Mouse (Mus musculus): ENCODE measurements at regions not wholly inside any gene's neighbourhood (a gene's known extent, or its start where the extent isn't known, plus 50 kb on each side); places are given as distances from the start of the nearest gene placed in this dataset.

GRCm38 (mm10) chr12:35712671-35713070 is 177.8 kb upstream of the Ahr start:
- no peak for DNase-seq (ENCODE audit: low spot score)

- DNase-seq (ENCODE audit: low spot score) = no peak
These were observed 176.8 kb upstream of the Ahr start for GRCm38 (mm10) chr12:35711549-35712070.

- no peak for DNase-seq (ENCODE audit: low spot score)
These were observed 175.5 kb upstream of the Ahr start for GRCm38 (mm10) chr12:35710323-35710722.

- DNase-seq (ENCODE audit: low spot score) = no peak
These were observed 168.6 kb upstream of the Ahr start for GRCm38 (mm10) chr12:35703479-35703878.

DNA sequence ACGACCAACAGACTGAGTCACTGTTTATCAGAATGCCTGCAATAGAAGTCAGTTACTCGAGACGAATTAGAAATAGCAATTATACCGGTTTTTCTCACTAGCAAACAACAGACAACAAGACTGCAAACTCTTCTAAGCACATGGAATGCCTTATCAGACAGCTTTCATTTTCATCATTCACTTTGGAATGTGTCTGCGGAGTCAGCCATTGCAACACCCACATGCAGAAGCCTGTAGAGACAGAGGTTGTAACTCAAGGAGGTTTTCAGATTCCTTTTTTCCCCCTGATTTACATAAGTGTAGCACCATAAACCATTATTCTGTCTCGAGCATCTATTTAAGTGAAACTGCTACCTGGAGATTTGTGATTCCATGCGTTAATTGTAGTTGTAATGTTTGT is 167.8 kb upstream of the Ahr start:
- DNase-seq (ENCODE audit: low spot score) = no peak

DNA sequence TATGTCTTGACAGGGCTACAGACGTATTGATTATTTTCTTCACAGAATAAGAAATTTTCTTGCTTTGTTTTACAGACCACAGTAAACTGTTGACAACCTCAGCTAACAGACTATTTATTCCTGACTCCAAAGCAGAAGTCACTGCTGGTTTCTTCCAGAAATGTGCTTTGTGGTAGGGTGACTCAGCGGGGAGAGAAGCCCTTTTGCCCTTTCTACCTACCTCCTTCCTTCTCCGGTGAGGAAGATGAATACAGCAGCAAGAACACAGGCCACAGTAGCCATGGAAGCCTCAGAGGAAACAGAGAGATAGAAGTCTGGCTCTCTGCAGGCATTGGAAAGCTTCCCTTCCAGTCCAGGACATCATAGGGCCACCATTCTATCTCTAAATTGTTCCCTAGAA is 159.4 kb upstream of the Ahr start:
- DNase-seq (ENCODE audit: low spot score) = no peak

- no peak for DNase-seq (ENCODE audit: low spot score)
These were observed 156.1 kb upstream of the Ahr start for GRCm38 (mm10) chr12:35690914-35691313.

DNA sequence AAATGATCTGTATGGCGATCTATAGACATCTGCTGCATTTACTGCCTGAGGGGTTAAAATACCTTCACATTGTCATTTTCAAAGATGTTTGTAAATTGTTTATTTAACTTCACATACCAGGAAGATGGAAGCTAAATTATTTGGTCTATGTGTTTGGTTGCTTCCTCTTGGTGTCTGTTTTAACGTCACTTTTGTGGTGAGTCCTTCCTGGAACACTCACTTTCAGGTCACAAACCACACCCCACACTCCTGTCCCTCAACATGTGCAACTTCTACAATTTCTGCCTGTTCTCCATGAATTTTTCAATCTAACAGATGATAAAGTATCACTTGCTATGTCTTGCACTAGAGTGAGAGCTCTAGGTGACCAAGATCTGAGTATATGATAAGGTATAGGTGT is 151.4 kb upstream of the Ahr start:
- DNase-seq (ENCODE audit: low spot score) = no peak

GRCm38 (mm10) chr12:35685189-35685588 is 150.4 kb upstream of the Ahr start:
- DNase-seq (ENCODE audit: low spot score) = no peak

DNA sequence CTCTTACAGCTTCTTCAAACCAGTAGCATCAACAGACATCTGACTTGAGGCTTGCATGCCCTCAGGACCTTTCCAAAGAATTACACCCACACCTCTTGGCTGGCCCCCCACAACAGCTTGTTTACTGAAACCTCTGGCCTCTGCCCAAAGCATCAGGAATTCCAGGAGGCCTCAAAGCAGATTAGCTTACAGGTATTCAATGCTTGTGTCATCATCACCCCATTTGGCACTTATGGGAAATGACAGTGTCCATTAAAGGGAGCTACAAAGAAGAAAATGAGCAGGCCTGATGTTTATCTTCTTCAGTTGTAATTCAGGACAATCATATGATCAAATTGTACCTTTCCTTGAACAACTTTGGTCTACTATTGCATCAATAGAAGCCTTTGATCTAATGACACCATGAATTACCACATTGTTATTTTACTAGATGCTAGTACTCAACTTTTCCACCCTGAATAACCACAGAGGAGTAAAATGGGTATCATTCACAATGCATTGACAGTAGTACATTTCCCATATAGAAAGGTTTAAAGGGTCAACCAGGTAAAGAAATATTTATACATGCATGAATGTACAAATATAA is 147.1 kb upstream of the Ahr start:
- DNase-seq (ENCODE audit: low spot score) = no peak

DNA sequence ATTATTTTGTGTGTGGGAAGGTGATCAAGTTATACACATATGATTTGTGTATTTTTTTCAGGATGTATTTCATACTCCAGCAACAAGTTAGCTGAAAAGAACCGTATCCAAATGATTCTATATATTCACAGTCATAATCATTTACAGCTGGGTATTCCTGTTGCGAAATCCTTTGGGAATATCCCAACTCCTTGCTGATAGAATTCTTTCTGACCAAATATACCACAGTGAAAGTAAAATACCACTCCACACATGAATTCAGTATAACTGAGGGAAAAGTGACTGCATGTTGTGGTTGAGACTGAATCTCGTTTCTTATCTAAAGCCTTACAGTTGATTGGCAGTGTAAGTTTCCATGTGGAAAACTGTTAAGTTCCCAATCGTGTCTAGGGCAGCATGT is 145.1 kb upstream of the Ahr start:
- no peak for DNase-seq (ENCODE audit: low spot score)

DNA sequence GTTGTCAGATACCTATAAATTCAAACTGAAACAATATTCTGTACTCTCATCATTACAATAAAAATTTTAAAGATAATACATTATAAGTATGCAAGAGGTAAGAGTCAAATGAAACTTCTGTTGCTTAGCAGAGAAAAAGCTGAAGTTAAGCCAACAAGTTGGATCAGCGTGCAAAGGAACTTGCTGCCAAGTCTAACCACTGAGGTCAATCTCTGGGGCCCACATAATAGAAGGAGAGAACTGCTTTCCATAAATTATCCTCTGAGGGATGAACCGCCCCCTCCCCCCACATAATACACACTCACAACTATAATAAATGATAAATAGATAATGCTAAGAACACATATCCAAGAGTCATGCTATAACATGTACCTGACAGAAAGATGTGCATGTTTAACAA is 144.2 kb upstream of the Ahr start:
- no peak for DNase-seq (ENCODE audit: low spot score)

DNA sequence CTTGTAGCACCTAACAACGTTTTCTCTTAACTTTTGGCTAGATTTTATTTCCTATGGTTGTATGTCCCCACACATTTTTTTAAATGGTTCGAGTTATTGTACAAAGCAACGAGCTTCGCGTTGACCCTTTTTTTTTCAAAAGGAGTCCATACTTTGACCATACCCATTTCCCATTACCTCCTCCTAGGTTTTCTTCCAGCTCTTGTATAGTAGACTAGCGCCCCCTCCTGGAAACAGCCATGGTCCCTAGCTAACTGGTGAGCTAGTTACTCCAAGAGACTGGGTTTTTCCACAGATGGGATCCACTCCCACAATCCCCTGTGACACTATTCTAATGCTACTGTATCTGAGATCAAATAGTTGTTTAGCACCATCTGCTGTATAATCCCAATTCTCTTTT is 139.6 kb upstream of the Ahr start:
- peak; percentile 42 for DNase-seq (ENCODE audit: low spot score)

- no peak for DNase-seq (ENCODE audit: low spot score)
These were observed 136.1 kb upstream of the Ahr start for GRCm38 (mm10) chr12:35670980-35671379.

GRCm38 (mm10) chr12:35668716-35669115 is 133.9 kb upstream of the Ahr start:
- DNase-seq (ENCODE audit: low spot score) = no peak

GRCm38 (mm10) chr12:35667705-35668104 is 132.9 kb upstream of the Ahr start:
- DNase-seq (ENCODE audit: low spot score) = no peak

DNA sequence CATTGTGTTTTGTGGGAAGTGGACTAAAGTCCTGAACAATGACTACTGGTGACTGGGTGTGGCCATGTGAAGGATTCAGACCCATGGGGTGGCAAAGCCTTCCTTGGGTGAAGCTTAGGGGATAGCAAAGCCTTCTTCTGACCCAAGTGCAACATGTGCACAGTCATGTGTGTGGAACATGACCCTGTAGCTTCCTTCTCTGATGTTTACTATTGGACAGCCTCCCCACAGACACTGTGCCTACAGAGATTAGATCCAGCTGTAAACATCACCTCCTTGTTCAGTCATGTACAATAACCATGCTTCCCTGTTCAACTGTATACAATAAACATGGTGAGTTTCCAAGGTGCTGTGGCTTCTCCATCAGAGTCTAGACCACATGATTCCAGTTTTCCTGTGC is 132.4 kb upstream of the Ahr start:
- DNase-seq (ENCODE audit: low spot score) = no peak

DNA sequence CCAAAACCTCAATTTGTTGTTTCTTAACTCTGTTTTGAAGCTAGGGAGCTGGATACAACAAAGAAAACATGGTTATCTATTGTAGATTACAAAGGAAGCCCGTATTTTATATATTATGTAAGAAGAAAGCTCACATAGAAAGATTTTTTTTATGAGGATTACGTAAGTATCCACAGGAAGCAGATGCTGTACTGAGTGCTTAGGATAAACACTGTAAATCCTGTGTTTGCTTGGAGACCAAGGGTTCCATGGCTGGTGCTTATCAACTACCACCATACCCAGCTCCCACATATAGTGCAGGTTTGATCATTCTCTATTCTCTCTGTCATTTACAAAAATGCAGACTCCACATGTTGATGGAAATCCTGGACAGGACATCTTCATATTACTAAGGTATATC is 131.2 kb upstream of the Ahr start:
- no peak for DNase-seq (ENCODE audit: low spot score)

DNA sequence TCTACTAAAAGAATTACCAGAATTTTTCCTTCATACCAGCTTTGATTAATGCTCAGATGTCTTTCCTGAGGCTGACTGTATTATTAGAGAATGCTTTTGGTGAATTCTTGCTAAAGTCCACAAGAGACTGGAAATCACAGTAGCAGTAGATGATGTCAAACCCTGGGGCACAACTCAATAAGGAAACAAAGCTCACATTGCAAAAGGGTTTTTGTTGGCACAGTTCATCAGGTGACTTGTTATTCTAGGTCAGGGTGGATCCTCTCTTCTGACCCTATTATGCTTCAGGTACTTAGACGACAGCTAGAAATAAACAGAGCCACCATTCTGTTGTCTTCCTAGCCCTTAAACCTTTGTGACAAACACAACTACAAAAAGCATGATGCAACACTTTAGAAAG is 128.2 kb upstream of the Ahr start:
- DNase-seq (ENCODE audit: low spot score) = no peak

GRCm38 (mm10) chr12:35656563-35656962 is 121.7 kb upstream of the Ahr start:
- DNase-seq (ENCODE audit: low spot score) = no peak

GRCm38 (mm10) chr12:35649772-35650171 is 114.9 kb upstream of the Ahr start:
- DNase-seq (ENCODE audit: low spot score) = no peak

- no peak for DNase-seq (ENCODE audit: low spot score)
These were observed 107.6 kb upstream of the Ahr start for GRCm38 (mm10) chr12:35642473-35642872.

- no peak for DNase-seq (ENCODE audit: low spot score)
These were observed 106.9 kb upstream of the Ahr start for GRCm38 (mm10) chr12:35641741-35642140.

DNA sequence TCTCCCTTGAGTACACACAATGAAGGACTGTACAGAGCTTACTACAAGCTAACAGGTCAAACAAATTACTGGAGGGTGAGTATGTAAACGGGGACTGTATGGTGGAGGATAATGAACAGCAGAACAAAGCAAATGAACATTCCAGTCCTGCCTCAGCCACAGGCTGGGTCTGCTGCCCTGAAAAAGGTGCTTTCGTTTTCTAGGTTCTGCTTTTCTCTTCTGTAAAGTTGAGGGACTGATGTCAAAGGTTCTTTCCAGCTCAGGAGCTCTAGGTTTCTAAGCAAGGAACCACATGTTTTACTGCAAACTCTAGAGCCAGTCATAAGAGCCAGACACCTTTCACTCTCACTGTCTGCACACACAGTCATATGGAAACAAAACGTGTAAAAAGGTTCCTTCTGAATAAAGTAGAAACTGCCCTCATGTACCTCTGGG is 106.1 kb upstream of the Ahr start:
- DNase-seq (ENCODE audit: low spot score) = no peak

DNA sequence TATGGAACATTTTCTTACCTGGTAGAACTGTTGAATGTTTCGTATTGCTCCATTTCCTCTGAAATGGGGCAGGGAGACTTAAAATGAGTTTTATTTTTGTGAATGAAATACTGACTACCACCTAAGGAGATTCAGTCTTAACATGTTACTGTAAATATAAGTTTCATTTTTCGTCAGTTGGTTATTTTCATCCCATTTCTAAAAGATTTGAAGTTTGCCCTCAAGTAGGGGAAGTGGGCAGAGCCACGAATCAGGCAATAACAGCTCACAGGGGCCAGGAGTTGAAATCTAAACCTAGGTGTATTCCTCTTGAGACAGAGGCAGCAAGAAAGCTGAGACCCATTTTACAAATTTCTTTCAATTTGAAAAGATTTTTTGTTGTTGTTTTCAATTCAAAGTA is 88.6 kb upstream of the Ahr start:
- DNase-seq (ENCODE audit: low spot score) = no peak

All from urinary bladder, postnatal 25 days (tissue).